Mouse (Mus musculus) gastrocnemius, adult 2 months (tissue): Measurements from ENCODE around the gene Fbxl13. TPM values are rescaled to one million over a fixed set of nuclear protein-coding genes. Genes with fewer than 3 reads are reported as not detected.

Experiments used
- DNase-seq: peaks from one replicate; pipeline ENCODE4 v3.0.0; 2022
- H3K27ac ChIP-seq: fragments of 200-600 bp; 2 replicates; pipeline ENCODE4 v1.8.1; 2022; ENCODE audit warnings: mild to moderate bottlenecking
- H3K4me3 ChIP-seq: fragments of 200-600 bp; 2 replicates; pipeline ENCODE4 v1.8.1; 2022; ENCODE audit warnings: mild to moderate bottlenecking, moderate library complexity
- CTCF ChIP-seq: fragments of 200-600 bp; IDR thresholded peaks from 2 replicates; pipeline ENCODE4 v1.8.1; 2022; ENCODE audit warnings: antibody characterized with exemption, mild to moderate bottlenecking, moderate library complexity
- intact Hi-C: fragments of 180-260 bp; cut with DNase I; formaldehyde crosslinking; loops from one replicate; pipeline ENCODE4 v1.15.1; 2025
- total RNA-seq, 2 experiments: library from RNA; stranded (reverse); gene quantifications; 2 replicates each; pipeline ENCODE4 v1.2.3; 2021

The Fbxl13 gene
- total RNA-seq, 2 experiments from 2014 or later = 0.13 TPM; not detected in 1

DNA sequence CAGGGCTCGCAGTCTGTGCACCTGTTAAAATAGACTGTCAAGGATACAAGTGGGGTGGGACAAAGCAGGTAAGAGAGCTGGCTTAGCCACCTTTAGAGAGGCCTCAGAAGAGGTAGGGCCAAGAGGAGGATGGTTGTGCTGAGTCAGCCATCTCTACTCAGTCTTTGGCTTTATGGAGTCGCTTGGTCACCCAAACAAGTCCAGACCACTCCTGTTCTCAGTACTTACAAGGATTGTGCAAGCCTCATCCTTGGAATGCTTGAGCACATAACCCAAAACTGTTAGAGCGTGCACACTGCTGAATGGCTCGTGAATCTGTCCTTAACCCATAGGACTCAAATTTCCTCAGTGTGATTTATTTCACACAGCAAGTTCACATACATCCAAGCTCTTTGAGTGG is 91.7 kb downstream of the Fbxl13 start:
- TF ChIP-seq CTCF = no peak
- no peak for DNase-seq
- H3K27ac ChIP-seq = no peak overlapping the region
- intact Hi-C loops = no loop called here
- no peak overlapping the region for H3K4me3 ChIP-seq

DNA sequence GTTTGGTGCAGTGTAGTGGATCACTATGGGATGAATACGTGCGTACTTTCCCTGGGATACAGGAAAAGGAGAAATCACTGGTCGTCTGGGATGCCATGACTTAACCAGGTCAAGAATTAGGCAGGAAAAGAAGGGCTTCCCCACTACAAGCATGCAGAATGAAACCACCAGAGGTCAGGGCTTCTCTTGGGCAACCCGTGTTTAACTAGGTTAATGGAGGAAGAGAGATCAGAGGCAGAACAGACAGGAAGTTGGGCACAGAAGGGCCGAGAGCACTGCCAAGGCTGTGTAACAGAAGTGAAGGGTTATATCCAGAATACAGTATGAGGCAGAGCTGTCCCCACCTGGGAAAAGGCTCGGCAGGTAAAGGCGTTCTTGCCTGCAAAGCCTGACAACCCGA is 98.4 kb downstream of the Fbxl13 start:
- intact Hi-C loops = no loop called here
- Histone ChIP-seq H3K27ac (no peak overlapping the region), H3K4me3 (no peak overlapping the region)
- no peak for DNase-seq
- TF ChIP-seq CTCF = no peak

DNA sequence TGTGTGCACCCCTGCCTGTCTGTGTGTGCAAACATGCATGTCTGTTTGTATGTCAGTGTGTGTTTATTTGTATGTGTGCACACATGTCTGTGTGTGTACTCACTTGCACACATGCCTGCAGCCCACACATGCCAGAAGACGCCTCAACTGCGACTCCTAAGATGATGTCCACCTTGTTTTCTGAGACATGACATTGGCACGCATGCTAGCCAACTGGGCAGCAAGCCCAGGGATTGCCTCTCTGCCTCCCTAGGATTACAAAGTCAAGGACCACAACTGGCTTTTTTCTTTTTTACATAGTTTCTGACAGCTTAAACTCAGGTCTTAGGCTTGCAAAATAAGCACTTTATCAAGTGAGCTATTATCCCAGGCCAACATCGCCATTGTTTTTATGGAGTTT is 99.6 kb downstream of the Fbxl13 start:
- peak; percentile 65 for DNase-seq
- Histone ChIP-seq H3K4me3 (no peak overlapping the region), H3K27ac (no peak overlapping the region; the same call in 1 of the 2 replicates)
- intact Hi-C loops = no loop called here
- no peak for TF ChIP-seq CTCF

DNA sequence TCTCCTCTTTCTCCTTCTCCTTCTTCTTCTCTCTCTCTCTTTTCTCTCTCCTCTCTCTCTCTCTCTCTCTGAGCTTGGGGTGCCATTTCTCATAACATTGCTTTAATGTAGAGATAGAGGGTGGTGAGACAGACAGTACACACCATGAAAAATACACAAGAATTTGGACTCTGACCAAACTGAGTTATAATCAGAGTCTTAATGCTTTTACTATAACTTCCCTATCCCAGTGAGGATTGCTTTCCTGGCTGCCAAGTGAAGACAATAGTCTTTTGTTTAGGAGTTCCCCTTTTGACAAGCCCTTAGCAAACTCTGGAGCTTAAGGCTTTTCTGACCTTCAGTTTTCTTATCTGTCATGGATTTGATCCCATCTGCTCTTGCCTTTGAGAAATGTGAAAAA is 100.2 kb downstream of the Fbxl13 start:
- no peak for DNase-seq
- Histone ChIP-seq H3K4me3 (peak overlapping the region; percentile 65), H3K27ac (no peak overlapping the region; the same call in 1 of the 2 replicates)
- no peak for TF ChIP-seq CTCF
- intact Hi-C loops = no loop called here

DNA sequence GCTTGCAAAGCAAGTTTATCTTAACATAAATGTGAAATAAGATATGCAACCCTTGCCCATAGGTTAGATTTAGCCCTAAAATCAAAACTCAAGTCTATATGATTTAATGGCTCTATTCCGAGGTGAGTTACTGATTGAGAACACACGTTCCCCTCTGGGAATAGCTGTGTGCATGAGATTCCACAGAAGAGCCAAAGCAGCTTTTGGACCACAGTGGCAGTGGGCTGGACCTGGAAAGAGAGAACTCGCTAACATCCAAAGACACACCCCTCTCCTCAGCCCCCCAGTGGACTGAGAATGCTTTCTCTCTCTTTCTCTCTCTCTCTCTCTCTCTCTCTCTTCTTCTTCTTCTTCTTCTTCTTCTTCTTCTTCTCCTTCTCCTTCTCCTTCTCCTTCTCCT is 100.6 kb downstream of the Fbxl13 start:
- intact Hi-C loops = no loop called here
- DNase-seq = peak; percentile 61
- H3K27ac ChIP-seq = peak overlapping the region; percentile 61; the same call in 1 of the 2 replicates
- TF ChIP-seq CTCF = no peak
- H3K4me3 ChIP-seq = peak overlapping the region; percentile 65

DNA sequence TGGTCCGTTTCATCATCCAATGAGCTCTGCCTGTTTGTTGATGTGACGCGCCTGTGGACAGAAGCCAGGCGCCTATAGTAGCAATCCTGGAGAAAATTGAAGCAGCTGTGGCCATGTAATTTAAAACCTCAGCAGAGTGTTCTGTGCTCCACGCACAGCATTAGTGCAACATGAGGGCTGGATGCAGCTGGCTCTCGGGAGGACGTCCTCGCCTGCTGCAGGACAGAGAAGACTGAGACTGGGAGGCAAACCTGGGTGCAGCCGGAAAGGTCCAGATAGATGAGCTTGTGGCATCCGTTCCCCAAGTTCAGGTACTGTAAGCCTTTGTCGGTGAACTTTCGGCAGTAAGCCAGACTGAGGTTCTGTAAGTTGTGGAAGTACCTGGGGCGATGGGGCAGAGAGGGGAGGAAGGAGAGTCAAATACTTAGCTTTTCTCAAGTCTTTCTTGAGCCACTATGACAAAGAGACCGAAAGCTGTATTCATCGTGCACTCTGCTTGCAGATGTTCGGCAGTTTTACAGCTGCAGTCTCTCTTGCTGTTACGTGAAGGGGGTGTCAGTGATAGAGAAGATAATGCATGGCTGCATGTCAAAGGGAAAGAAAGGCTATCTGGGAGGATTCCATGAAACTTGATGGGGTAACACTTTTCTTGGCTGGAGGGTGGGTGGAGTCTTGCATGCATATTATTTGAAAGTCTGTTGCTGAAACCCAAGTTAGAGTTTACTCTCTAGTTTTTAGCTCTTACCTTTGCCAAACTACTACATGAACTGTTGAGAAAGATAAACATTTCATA is 101.8 kb downstream of the Fbxl13 start, which contains the start of gene Lrrc17:
TSS of gene Lrrc17 (plus strand) at position 151 of the 793 bp plus-strand sequence.
- intact Hi-C loops = no loop called here
- no peak for TF ChIP-seq CTCF
- peak within 1 kb of the TSS; percentile 65 for H3K4me3 ChIP-seq
- DNase-seq = peak; percentile 40
- H3K27ac ChIP-seq = peak within 1 kb of the TSS; percentile 61

DNA sequence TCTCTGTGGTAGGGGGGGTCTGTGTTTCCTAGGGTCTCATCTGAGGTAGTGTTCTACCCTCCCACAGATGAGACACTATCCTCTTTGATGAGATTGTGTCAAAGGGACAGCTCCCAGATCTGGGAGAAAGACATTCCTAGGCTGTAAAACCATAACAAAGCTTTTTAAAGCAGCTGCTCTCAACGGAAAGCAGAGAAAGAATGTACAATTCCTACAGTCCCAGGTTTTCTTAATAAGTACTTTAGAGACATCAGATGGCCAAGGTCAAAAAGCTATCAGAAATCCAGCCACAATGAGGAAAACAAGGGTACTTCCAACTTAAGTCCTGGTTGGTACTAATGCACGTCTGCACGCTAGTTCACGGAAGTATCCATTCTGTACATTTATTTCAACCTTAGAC is 103.2 kb downstream of the Fbxl13 start:
- Histone ChIP-seq H3K27ac (no peak overlapping the region), H3K4me3 (no peak overlapping the region)
- intact Hi-C loops = no loop called here
- TF ChIP-seq CTCF = no peak
- DNase-seq = no peak

DNA sequence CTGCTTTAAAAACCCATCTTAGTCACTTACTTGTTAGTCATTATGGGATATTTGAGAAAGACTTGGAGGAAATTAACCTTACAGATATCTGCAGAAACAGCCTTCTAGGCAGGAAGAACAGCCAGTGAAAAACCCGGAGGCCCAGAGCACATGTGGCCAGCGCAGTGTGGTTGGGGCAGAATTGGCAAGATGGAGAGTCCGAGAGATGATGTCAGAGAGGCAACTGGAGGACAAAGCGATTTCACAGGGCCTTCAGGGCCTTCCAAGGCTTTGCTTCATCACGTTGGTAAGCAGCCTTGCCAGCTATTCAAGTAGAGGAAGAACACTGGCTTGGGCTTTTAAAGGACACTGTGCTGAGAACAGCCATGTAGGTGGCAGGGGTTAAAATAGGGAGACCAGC is 112.5 kb downstream of the Fbxl13 start:
- peak; percentile 70 for DNase-seq
- no peak for TF ChIP-seq CTCF
- peak overlapping the region; percentile 58 for H3K27ac ChIP-seq
- intact Hi-C loops = no loop called here
- no peak overlapping the region for H3K4me3 ChIP-seq

DNA sequence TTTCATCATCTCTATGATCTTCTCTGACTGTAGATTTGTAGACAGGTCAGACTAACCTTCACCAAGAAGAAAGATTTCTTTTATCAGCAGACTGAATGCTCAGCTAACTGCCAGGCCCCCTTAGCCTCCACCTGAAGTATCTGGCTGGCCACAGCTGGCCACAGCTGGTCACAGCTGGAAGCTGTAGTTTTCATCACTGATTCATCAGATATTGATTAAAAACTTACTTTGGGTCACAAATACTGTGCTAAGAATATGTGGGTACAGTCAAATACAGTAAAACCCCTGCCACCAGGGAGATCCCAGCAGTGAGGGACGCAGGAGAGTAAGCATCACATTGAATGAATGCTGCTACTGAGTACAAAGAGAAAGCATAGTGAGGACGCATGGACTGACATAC is 113.3 kb downstream of the Fbxl13 start:
- no peak for TF ChIP-seq CTCF
- intact Hi-C loops = no loop called here
- no peak for DNase-seq
- H3K27ac ChIP-seq = no peak overlapping the region
- no peak overlapping the region for H3K4me3 ChIP-seq

DNA sequence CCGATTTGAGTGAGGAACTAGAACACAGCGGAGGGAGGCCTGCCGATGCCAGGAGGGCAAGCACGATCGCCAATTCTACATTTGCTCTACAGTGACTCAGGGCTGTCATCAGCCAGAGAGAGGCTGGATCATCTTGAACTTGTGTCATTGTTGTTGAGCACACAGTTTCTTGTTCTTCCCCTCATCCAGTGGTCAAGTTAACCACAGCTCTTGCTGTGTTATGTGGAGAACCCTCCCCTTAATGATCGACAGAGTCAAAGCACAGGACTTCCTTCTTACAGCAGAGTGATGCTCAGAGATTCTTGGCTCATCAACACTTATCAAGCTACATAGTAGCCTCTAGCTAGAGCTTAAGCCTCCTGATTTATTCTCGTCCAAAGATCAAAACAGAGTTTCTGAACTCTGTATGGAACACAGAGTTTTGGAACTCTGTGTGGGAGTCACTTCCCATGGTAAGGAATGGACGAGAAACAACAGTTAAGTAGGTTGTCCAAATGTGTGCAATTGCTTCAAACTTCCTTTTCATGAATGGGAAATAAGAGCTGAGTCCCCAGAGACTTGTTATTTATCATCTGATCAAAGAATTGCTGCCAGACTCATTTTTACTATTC is 116.2 kb downstream of the Fbxl13 start:
- intact Hi-C loops = no loop called here
- peak; percentile 30 for DNase-seq
- H3K4me3 ChIP-seq = no peak overlapping the region
- H3K27ac ChIP-seq = peak overlapping the region; percentile 55
- TF ChIP-seq CTCF = no peak

DNA sequence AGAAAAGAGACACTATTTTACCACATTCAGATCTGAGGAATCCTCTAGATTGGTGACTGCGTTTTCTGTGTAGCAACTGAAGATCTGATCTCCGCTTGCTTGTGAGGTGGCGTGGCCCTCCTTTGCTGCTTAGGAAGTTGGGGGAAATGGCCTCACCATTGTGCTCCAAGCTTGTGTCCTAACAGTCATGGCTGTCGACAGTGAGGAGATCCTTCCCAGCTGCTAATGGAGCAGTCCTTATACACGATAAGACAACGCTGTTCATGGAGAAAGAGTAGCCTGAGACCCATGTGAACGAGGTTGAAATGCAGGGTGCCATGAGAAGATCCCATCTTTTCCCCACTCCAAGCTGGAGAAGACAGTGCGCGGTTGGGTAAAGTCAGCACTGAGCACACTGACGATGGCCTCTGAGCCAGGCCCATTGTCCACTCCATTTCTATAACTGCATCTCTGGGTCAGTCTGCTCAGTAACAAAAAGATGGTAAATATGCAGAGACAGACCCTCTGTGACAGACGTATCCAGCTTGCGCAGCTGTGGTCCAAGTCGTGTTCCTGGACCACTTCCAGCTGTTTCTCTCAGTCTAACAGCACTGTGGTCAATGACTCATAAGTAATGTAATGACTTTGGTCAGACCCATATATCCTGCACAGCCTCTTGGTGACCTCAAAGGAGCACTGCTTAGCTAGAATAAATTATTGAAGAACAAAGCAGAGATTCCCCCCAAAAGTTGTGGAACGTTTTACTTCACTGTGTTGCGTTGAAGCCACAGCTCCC is 117.2 kb downstream of the Fbxl13 start:
- no peak for TF ChIP-seq CTCF
- DNase-seq = peak; percentile 28
- H3K4me3 ChIP-seq = no peak overlapping the region
- peak overlapping the region; percentile 55 for H3K27ac ChIP-seq
- intact Hi-C loops = no loop called here

DNA sequence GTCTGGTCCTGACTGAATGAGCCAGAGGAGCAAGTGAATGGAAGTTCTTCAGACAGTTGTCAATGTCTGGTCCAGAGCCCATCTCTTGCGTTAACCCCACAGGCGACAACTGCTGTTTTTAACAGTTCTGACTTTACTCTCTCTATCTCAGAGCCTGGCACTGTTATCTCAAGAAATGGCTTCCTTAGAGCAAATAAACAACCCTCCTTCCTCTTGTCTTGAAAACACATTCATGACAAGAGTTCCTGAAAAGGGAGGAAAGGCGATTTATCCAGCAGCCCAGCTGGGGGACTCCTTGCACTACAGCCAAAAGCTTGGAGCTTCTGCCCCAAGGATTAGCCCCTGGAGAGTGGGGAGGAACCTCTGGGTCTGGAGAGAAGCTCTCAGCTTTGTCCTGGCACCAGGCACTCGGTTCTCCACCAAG is 117.9 kb downstream of the Fbxl13 start:
- no peak for TF ChIP-seq CTCF

More for the DNA sequence above, 117.9 kb downstream of the Fbxl13 start:
- peak; percentile 65 for DNase-seq
- Histone ChIP-seq H3K4me3 (no peak overlapping the region), H3K27ac (peak overlapping the region; percentile 55; the same call in 1 of the 2 replicates)
- intact Hi-C loops = no loop called here
